Mouse (Mus musculus): Measurements from ENCODE around the gene Atp1a4.

Atp1a4 gene

DNA sequence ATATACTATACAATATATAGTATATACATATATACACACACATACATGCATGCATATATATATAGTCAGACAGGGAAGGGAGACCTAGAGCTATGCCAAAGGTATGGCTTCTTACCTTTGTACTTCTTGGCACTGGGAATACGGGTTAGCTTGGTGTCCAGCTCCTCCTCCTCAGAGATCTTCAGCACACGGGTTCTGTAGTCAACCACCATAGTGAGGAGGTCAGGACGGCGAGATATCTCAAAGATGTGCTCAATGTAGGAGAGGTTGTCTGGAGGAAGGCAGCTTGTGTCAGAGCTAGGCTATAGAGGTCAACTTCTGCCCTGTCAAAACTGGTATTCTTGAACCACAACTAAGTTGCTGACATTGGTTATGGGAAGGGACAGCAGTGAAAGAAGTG is 59.2 kb downstream of the Atp1a4 start:
- DNase-seq (ENCODE audit: low read depth in 1 of 2, low spot score in 2 of 2): no peak

DNA sequence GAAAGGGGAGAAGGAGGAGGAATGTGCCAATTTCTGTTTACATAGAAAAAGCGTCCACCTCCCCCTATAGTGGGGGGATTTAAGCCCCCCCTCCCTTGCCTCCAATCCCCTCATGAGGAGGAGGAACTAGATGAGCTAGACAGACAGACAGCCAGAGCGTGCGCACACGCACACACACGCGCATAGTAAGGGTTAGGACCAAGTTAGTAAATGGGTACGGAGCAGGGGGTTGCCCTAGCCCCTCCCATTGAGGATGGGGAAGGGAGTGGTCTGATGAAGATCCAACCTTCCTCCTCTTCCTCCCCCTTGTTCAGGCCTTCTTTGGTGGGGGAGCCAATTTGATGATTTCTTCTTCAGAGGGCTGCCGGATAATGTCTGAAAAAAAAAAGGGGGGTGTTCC is 59.9 kb downstream of the Atp1a4 start:
- no peak for DNase-seq (ENCODE audit: low read depth in 1 of 2, low spot score in 2 of 2)

DNA sequence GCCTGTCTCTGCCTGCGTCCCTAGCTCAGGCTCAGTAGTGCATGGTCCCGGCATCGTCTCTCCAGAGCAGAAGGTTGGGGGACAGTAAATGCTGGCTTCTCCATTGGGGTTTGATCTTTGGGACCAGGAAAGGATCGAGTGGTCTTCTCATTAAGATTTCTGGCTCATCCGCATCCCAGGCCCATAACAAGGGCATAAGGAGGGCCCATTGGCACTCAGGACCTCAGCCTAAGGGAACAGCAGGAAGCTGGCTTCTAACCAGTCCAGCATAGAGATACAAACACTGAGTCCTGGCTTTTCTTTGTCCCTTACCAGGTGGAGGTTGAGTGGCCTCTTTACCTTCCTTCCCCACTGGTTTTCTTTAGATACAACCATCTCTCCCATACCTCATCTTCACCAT is 60.4 kb downstream of the Atp1a4 start:
- DNase-seq (ENCODE audit: low read depth in 1 of 2, low spot score in 2 of 2): no peak

DNA sequence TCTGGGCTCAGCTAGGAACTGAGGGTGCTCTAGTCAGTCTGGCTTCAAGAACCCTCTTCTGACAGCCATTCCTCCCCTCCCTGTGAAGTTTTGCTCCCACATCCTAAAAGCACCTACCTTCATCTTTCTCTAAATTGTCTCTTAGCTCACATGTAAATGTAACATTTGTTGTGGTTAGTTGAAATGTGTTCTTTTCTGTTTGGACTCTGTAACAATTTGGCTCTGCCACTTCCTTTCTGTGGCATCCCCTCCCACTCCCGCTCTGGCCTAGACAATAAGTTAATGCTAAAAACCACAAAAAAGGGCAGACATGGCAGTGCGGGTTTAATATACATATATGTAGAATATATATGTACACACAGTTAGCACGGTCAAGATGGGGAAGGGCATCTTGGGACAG is 61.1 kb downstream of the Atp1a4 start:
- DNase-seq (ENCODE audit: low read depth in 1 of 2, low spot score in 2 of 2): no peak

DNA sequence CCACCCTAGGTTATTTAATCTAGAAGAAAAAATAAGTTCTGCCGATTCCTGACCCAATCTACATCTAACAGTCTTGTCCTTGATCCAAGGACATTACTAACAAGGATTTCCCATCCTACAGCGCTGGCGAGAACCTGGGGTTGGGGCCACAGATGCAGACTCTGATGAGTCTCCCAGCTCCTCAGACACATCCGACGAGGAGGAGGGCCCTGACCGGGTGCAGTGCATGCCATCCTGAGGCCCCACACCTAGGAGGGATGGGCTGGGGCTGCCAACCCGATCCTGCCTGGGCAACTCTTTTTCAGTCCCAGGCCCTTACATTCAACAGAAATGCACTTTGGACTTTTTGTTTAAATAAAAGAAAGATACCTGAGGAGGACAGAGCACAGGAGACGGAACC is 63.8 kb downstream of the Atp1a4 start:
- DNase-seq (ENCODE audit: low read depth in 1 of 2, low spot score in 2 of 2): no peak

DNA sequence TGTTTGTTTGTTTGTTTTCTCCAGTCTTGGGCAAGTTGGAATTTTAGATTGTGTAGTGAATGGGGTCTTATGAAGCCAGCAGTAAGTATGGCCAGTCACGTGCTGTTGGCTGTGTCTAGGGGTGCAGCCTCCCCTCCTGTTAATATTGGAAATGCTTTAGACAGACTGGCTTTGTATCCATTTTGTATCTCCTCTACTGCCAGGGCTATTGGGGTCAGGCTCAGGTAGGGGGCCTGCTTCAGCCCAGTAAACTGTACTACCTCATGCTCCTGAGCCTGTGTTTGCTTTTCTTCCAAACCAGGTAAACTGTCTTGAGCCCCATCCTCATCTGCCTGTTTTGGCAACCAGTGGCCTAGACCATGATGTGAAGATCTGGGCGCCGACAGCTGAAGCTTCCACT is 66.0 kb downstream of the Atp1a4 start:
- DNase-seq (ENCODE audit: low read depth in 1 of 2, low spot score in 2 of 2): no peak

DNA sequence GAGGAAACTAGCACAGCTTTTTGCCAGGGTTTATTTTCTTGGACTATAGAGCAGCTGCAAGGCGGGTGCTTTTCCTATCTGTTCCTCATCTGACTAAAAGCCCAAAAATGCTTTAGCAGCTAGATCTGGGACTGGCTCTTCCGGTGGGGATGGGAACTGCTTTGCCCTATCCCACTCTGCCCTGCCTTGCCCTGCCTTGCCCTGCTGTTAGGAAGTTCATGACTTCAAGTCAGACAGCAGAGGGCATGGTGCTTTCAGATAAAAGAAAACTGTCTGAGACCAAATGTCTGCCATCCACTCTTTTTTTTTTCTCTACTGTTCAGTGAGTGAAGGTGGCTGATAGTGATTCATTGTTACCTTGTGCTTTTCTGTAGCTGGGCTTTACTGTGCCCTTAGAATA is 66.6 kb downstream of the Atp1a4 start:
- DNase-seq (ENCODE audit: low read depth in 1 of 2, low spot score in 2 of 2): no peak

DNA sequence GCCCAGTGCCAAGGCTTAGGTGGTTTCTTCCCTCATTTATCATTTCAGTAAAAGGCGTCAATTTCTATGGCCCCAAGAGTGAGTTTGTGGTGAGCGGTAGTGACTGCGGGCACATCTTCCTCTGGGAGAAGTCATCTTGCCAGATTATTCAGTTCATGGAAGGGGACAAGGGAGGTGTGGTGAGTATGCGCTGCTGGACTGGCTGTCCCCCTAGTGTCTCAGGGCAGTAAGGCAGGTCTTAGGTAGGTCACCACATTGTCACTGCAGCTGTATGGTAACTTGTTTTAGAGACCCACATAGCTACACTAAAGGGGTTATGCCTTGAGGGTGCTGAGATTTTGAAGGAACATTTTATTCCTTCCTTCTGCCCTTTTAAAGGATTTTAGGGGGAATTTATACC is 69.3 kb downstream of the Atp1a4 start:
- no peak for DNase-seq (ENCODE audit: low read depth in 1 of 2, low spot score in 2 of 2)

DNA sequence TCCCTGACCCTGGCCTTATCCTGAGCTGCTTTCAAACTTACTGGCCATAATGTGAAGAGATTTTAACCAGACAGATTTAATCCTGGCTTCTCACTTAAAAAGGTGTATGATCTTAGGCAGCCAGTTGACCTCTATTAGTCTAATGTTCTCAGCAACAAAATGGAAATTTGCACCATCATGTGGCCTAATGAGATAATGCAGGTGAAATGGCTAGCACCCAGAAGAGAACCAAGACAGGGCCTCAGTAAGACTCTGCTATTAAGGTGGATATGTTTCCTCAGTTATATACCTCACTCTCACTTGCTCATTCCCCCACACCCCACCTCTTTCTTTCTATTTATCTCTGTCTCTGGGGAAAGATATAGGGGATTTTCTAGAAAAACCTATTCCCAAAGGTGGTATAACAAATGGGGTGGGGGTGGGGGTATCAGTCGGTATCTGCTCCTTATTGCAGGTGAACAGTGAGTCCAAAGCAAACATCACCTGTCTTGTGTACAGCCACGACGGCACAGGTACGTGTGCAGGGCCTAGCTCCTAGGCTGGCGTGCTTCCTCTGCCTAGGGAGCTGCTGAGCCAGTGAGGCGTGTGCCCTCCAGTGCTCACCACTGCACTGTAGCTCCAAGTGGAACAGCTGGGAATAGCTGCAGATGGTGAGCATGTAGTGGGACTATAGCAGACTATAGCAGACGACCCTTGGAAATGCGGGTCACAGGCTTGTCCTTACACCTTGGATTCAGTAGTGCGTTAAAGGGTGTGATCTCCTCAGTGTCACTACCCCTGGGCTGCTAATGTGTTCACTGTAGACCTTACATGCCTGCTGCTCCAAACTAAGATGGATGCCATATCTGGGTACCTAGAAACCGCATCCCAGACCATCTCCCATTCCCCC is 71.6 kb downstream of the Atp1a4 start:
- DNase-seq (ENCODE audit: low read depth in 1 of 2, low spot score in 2 of 2): no peak

DNA sequence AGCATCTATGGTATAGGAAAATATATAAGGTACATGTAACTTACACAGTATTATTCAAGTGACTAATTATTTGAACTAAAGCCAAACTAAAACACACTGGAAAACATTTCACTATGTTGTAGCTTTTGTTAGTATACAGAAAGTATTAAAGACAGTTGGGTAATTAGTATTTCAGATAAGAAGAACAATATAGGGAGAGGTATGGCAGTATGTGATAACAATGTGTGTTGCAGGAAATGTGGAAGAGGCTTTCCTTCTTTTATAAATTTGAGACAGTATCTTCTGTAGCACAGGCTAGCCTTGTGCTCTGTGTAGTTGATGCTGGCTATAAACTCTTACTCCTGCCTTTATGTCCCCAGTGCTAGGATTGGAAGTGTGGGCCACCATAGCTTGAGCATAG is 74.3 kb downstream of the Atp1a4 start:
- DNase-seq (ENCODE audit: low read depth in 1 of 2, low spot score in 2 of 2): no peak

DNA sequence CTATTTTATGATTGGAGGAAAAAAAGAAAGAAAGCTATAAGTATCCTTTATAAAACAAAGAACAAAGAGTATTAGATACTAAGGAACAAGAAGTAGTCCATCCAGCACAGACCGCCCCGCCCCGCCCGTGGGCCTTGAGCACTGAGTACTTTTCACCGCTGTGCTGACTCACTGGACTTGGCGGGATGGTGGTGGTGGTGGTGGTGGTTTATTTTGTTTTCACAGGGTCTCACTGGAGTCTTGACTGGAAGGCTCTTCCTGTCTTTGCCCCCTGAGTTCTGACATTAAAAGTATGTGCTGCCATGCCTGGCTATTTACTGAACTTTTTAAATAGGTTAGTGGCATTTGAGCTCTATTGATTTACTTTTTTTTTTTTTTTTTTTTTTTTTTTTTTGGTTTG is 75.2 kb downstream of the Atp1a4 start:
- no peak for DNase-seq (ENCODE audit: low read depth in 1 of 2, low spot score in 2 of 2)

DNA sequence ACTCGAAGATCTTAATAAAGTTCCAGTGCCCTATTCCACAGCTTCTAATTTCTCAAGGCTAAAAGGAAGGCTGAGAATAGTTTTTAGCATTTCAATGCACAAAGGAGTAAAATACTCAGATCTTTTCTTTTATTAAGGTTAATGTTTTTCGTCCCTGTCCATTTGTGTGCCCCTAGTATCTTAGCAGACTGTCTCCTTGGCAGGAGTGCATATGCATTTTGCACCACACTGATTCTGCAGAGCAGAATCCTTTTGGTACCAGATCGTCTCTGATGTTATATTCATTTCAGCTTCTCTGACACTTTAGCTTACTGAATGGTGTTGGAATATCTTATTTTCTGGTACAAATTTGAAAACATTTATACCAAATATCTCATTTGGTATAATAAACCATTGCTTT is 76.4 kb downstream of the Atp1a4 start:
- no peak for DNase-seq (ENCODE audit: low read depth in 1 of 2, low spot score in 2 of 2)

DNA sequence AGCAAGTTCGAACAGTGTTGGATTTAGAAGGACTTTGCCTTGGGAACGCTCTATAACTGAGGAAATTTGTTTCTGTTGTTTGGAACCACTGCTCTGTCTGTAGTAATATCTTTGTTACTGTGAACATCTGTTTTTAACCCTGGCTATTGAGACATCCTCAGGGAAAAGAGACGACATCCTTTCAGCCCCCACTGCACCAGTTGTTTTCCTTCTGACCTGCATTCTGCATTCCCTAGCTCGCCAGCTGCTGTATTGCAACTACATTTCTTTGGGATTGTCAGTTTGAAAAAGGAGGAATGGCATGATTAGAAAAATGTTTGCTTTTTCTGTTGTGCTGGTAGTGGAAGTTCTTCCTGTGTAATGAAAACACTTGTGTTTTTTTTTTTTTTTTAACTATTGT is 77.3 kb downstream of the Atp1a4 start:
- DNase-seq (ENCODE audit: low read depth in 1 of 2, low spot score in 2 of 2): no peak

DNA sequence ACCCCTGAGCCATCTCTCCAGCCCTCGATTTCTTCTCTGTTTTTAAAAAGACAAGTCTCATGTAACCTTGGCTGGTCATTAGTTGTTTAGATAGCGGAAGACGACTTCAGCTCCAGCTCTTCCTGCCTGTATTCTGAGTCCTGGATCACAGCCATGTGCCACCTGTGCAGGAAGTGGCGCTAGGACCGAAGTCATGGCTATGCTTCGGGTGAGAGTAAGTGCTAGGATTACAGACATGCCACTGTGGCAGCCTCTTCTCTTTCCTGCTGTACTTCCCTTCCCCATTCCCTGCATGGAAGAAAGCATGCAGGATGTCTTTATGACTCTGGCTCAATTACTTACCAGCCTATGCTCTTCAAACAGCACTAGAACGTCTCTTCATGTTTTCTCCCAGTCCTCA is 79.1 kb downstream of the Atp1a4 start:
- no peak for DNase-seq (ENCODE audit: low read depth in 1 of 2, low spot score in 2 of 2)

DNA sequence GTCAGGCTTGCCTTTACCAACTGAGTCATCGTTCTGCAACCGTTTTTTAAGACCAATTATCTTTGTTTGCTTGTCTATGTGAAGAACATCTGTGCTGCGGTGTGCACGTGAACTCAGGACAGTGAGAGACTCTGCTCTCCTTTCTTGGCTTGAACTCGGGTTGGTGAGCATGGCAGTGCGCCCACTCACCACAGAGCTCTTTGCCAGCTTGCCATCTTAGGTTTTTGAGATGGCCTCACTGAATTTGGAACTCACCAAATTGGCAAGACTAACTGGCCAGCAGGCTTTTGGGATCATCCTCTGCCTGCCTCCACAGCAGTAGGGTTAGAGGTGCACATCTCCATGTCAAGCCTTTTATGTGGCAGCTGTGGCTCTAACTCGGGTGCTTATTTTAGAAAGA is 80.4 kb downstream of the Atp1a4 start:
- DNase-seq (ENCODE audit: low read depth in 1 of 2, low spot score in 2 of 2): no peak
